Mouse (Mus musculus): ENCODE measurements around the gene Tcam1.
A peak's percentile ranks its signal among the peaks of the same experiment; 100 is the strongest.

- TF ChIP-seq POLR2A (IDR thresholded peaks at IDR 0.05; ENCODE audit: low read depth, low read length) = peak; percentile 39; the same call in 1 of the 2 replicates
- TF ChIP-seq CTCF (IDR thresholded peaks at IDR 0.05; ENCODE audit: extremely low read depth, insufficient read depth, insufficient read length, insufficient replicate concordance) = no peak
These were observed 42.2 kb downstream of the Tcam1 start for GRCm38 (mm10) chr11:106318406-106319366.

All from spleen, adult 2 months (tissue).